Mouse (Mus musculus): ENCODE measurements around the gene Nelfe. TPM values are rescaled to one million over a fixed set of nuclear protein-coding genes. Genes with fewer than 3 reads are reported as not detected.
"Not testable (repeated sequence)": the region's sequence is repeated elsewhere in the genome, so short reads cannot be mapped to it uniquely, and the experiment has no call there.

Gene Nelfe
- 87.8 and 103 TPM in 2 replicates for polyA plus RNA-seq (2015; fragmentation: Nextera tagmentation; extraction: Ambion mirVana)

DNA sequence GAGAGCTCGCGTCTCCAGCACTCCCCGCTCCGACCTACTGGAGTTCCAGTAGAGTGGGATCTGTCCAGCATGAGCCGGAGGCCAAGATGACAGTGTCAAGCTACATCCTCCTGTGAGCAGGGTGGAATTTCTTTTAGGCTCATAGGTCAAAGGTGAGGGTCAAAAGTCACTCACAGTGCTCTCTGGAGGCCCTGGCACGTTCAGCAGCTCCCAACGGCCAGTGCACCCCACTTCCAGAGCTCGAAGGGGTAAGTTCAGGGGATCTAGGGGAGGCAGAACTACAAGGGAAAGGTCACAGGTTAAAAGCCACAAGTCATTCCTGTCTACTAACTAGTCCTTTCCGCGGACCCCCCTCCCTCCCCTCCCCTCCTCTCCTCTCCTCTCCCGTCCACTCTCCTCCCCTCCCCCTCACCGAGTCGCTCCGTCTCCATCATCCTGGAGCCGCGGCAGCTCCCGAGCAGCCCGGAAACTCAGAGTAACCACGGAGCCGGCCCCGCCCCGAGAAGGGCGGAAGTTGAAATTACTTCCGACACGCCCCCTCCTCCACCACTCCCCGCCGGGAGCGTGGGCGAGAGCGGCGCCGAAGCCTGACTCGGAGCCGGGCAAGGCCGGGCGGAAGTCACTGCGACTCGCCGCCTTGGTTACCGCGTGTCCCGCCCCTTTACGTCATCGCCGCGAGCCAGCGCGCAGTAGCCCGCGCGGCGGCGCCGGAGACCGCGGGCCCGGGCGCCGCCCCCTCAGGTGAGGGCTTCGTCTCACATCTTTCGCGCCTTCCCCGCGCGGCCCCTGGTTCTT lies at the start of gene Nelfe, which contains the start of gene Skiv2l:
Gene Nelfe, plus strand, starts transcription at position 670 of the 795 bp plus-strand sequence.
Gene Skiv2l, minus strand, starts transcription at position 489 of the 795 bp plus-strand sequence.
- H3K36me3 ChIP-seq, result peaks cover 41% of the 10 kb centered on the region

DNA sequence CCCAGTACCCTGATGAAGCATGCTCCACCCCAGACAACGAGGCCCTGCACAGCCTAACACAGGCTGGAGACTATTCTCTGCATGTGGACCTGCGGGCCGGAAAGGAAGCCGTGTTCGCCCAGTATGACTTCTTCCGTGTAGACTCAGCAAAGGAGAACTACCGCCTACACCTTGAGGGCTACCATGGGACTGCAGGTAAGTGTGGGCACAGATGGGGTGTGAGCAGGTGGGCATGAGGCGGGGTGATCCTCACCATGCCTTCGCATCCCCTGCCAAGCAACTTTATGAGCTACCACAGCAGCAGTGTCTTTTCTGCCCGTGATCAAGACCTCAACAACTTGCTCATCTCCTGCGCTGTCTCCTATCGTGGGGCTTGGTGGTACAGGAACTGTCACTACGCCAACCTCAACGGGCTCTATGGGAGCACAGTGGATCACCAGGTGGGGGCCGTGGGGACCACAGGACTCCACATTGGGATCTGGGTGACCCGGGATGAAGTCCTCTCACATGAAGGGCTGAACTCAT lies 49.3 kb upstream of the Nelfe start:
- 92% methylated on average over 16 of the region's 16 CpGs for WGBS
- ATAC-seq (ENCODE audit: insufficient read depth, low FRiP score, low read depth); H3K36me3 ChIP-seq; H3K4me2 ChIP-seq; H3K9me3 ChIP-seq; H3K9ac ChIP-seq; H3K4me3 ChIP-seq (replicated peaks); H3K27ac ChIP-seq; H3K4me1 ChIP-seq; H3K27me3 ChIP-seq (replicated peaks): not testable (repeated sequence)

More for the DNA sequence above, at the start of gene Nelfe, which contains the start of gene Skiv2l:
- Histone ChIP-seq H3K4me1 (peaks cover 25% of the 10 kb centered on the region), H3K4me3 (replicated peaks) (peak within 1 kb of the TSS; percentile 69), H3K9ac (peak within 1 kb of the TSS; percentile 93), H3K4me2 (peak within 1 kb of the TSS; percentile 95), H3K9me3 (no peaks in the 10 kb centered on the region), H3K27ac (peak within 1 kb of the TSS; percentile 55), H3K27me3 (replicated peaks) (no peaks in the 10 kb centered on the region)
- WGBS, result 1% methylated on average over 63 of the region's 65 CpGs
- peak; percentile 97 for ATAC-seq (ENCODE audit: insufficient read depth, low FRiP score, low read depth)

DNA sequence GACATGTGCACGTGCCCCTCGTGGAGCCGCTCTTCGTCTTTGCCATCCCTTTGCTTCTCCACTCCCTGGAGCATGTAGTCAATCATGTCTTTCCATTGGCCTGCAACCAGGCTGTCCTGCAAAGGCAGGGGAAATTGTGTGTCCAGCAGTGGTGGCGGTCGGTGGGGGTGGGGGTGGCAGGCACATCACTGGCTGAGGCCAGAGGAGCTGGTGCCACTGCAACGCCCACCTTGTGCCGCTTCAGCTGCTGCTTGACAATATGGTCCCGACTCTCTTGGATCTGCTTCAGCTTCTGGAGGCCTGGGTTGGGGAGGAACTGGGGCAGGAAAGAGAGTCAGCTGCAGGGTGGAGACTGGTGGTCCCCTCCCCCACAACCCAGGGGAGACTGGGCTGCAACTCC lies 47.4 kb upstream of the Nelfe start:
- not testable (repeated sequence) for ATAC-seq (ENCODE audit: insufficient read depth, low FRiP score, low read depth); H3K27me3 ChIP-seq (replicated peaks); H3K36me3 ChIP-seq; H3K9me3 ChIP-seq; H3K4me3 ChIP-seq (replicated peaks); H3K4me2 ChIP-seq; H3K9ac ChIP-seq; H3K4me1 ChIP-seq; H3K27ac ChIP-seq
- WGBS, result 91% methylated on average over 9 of the region's 9 CpGs

DNA sequence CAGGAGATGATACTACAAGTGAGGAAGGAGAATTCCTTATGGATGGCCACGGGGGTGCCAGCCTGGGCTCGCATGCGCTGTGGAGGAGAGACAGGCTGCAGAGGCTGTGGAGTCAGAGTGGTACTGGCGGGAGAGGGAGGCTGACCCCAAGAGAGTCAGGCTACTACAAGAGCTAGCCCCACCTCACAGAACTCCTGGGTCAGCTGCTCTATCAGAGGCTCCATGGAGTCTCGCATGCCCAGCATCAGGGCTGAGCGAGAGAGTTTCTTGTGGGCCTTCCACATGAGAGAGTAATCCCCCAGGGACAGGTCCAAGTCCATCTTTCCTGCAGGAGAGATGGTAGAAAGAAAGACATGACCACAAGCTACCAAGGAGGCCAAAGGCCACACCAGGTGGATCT lies 46.8 kb upstream of the Nelfe start:
- H3K27ac ChIP-seq; H3K9ac ChIP-seq; H3K4me2 ChIP-seq; H3K4me3 ChIP-seq (replicated peaks); H3K27me3 ChIP-seq (replicated peaks); H3K36me3 ChIP-seq; ATAC-seq (ENCODE audit: insufficient read depth, low FRiP score, low read depth); H3K4me1 ChIP-seq; H3K9me3 ChIP-seq: not testable (repeated sequence)
- 92% methylated on average over 6 of the region's 6 CpGs for WGBS

DNA sequence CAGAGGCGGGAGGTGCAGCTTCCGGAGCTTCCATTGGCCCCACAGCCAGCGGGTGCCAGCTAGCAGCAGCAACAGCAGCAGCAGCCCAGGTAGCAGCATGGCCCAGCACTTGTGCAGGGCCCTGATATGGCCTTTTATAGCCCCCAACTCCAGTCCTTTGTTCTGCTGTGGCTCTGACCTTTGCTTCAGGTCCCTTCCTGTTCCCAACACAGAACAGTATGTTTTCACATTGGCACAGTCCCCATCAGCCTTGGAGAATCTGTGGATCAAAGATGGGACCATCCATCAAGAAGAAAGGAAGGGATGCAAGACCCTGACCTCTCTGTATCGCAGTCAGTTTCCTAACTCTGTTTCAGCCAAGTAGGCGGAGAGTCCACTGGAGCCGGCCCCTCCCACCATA lies 45.9 kb upstream of the Nelfe start, which contains the start of gene Cyp21a1:
Gene Cyp21a1, minus strand, starts transcription at position 261 of the 400 bp plus-strand sequence.
- H3K36me3 ChIP-seq; H3K4me3 ChIP-seq (replicated peaks); H3K9me3 ChIP-seq; H3K27ac ChIP-seq; H3K4me1 ChIP-seq; H3K9ac ChIP-seq; H3K27me3 ChIP-seq (replicated peaks); ATAC-seq (ENCODE audit: insufficient read depth, low FRiP score, low read depth); H3K4me2 ChIP-seq: not testable (repeated sequence)
- 79% methylated on average over 6 of the region's 6 CpGs for WGBS

DNA sequence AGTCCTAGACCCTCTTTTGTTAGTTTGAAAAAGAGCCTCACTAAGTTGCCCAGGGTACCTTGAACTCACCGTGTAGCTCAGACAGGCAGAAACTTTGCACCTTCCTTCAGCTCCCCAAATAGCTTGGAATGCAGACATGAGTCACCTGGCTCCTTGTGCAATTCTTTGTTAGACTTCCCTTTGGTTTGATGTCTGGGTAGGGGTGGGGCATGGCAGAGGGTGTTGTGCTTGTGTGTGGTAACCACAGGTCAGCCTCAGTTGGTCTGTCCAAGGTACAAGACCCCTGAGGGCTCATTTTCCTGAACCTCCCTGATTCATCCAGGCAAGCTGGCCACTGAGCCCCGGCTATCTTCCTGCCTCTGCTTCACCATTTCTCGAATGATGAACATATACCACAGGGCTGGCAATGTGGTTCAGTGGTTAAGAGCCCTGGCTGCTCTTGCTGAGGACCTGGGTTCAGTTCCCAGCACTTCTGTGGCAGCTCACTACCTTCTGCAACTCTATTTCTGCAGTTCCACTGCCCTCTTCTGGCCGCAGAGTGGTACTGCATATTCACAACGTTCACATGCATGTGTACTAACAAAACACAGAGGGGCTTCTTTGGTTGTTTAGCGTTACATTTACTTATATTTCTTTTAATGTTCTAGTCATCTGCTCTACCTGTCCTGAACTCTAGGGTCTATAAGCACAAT lies 45.2 kb upstream of the Nelfe start:
- WGBS, result 68% methylated on average over 6 of the region's 6 CpGs
- Histone ChIP-seq H3K9me3 (no peaks in the 10 kb centered on the region), H3K4me2 (no peak overlapping the region), H3K27me3 (replicated peaks) (no peaks in the 10 kb centered on the region), H3K9ac (no peak overlapping the region), H3K36me3 (no peaks in the 10 kb centered on the region), H3K27ac (no peak overlapping the region), H3K4me3 (replicated peaks) (no peak overlapping the region), H3K4me1 (no peaks in the 10 kb centered on the region)
- ATAC-seq (ENCODE audit: insufficient read depth, low FRiP score, low read depth), result no peak

DNA sequence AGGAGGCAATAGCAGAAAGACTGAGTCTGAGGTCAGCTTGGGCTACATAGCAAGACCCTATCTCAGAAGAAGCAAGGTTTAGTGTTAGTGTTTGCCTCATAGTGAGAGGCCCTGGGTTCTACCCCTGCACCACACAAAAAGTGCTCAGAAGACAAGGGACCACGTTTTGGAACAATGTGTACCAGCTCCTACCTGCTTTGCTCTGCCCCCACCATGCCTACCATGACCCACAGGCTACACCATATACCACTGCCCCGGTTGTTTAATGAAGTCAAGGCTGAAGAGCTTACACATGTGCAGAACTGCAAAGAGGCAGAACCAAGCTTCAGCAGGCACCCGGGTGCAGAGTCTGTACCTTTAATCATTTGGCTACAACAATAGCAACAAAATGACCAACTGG lies 43.0 kb upstream of the Nelfe start:
- H3K4me1 ChIP-seq, result no peaks in the 10 kb centered on the region
- H3K27ac ChIP-seq, result no peak overlapping the region
- ATAC-seq (ENCODE audit: insufficient read depth, low FRiP score, low read depth), result no peak
- WGBS, result 68% methylated on average over 3 of the region's 3 CpGs
- no peaks in the 10 kb centered on the region for H3K27me3 ChIP-seq (replicated peaks)
- H3K9me3 ChIP-seq, result no peaks in the 10 kb centered on the region
- no peak overlapping the region for H3K4me3 ChIP-seq (replicated peaks)
- no peaks in the 10 kb centered on the region for H3K36me3 ChIP-seq
- H3K4me2 ChIP-seq, result no peak overlapping the region
- H3K9ac ChIP-seq, result no peak overlapping the region

DNA sequence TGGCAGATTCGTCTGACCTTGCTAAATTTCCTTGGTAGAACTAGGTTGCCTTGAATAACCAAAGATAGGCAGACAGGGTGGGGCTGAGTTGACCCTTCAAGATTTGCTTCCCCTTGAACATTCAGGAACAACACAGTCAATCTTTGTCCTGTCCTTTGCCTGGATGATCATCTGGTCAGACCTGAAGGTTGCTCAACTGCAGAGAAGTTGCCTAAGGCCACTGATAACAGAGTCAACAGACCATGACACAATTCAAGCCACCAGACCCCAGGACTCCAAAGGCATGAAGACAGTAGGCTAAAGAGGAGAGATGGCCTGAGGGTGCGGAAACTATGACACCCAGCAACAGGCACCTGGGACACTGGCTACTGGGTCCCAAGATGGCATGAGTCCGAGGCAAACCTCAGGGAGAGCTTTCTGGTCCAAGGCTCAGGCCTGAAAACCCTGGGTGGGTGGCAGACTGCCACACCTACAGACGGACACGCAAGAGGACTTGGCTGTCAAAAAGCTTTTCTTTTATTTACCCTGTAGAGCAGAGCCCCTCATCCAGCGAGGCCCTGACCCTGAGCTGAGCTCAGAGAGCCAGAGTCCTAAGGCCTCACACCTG lies 41.5 kb upstream of the Nelfe start:
- Histone ChIP-seq H3K27me3 (replicated peaks) (no peaks in the 10 kb centered on the region), H3K36me3 (no peaks in the 10 kb centered on the region), H3K9ac (no peak overlapping the region), H3K27ac (no peak overlapping the region), H3K9me3 (no peaks in the 10 kb centered on the region), H3K4me1 (no peaks in the 10 kb centered on the region), H3K4me3 (replicated peaks) (no peak overlapping the region), H3K4me2 (no peak overlapping the region)
- WGBS, result 79% methylated on average over 6 of the region's 6 CpGs
- ATAC-seq (ENCODE audit: insufficient read depth, low FRiP score, low read depth), result 0 out of 2 replicates have a peak, but pooled peaks have one; percentile 29

DNA sequence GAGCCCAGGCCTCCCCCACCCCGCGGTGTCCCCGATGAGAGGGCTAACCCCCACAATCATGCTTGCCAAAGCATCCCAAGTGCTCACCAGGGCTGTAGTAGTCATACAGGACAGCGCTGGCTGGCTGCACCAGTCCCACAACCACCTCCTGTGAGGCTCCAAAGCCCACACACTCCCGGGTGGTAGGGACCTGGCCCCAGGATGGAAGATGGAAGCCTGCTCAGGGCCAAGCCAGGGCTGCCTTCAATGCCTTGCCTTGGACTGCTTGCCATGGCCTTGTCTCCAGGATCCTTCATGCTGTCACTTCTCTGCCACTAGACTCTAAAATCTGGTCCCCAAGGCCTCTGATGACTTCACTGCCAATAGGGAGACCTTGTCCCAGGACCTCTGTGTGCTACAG lies 39.8 kb upstream of the Nelfe start:
- H3K4me2 ChIP-seq; H3K27me3 ChIP-seq (replicated peaks); H3K9ac ChIP-seq; H3K4me1 ChIP-seq; H3K9me3 ChIP-seq; H3K36me3 ChIP-seq; H3K27ac ChIP-seq; H3K4me3 ChIP-seq (replicated peaks); ATAC-seq (ENCODE audit: insufficient read depth, low FRiP score, low read depth): not testable (repeated sequence)
- 83% methylated on average over 5 of the region's 5 CpGs for WGBS

DNA sequence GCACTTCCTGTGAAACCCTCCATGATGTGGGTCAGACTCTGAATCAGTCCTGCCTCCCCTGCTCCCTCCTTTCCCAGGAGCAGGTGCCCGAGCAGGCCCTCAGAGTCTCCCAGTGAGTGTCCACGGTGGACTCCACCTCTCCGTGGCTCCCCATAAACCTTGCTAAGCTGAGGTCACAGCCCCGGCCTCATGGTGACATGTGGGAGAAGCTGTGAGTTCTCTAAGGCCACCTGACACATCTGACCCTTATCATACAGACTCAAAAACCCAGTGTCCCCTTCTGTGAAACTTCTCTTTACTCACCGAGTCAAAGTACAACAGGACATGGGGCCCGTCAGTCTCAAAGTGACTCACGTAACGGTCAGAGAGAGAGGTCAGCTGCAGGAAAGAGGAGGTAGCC lies 39.4 kb upstream of the Nelfe start:
- H3K4me3 ChIP-seq (replicated peaks); H3K4me2 ChIP-seq; H3K27me3 ChIP-seq (replicated peaks); H3K9me3 ChIP-seq; H3K9ac ChIP-seq; ATAC-seq (ENCODE audit: insufficient read depth, low FRiP score, low read depth); H3K4me1 ChIP-seq; H3K36me3 ChIP-seq; H3K27ac ChIP-seq: not testable (repeated sequence)
- 81% methylated on average over 8 of the region's 8 CpGs for WGBS

DNA sequence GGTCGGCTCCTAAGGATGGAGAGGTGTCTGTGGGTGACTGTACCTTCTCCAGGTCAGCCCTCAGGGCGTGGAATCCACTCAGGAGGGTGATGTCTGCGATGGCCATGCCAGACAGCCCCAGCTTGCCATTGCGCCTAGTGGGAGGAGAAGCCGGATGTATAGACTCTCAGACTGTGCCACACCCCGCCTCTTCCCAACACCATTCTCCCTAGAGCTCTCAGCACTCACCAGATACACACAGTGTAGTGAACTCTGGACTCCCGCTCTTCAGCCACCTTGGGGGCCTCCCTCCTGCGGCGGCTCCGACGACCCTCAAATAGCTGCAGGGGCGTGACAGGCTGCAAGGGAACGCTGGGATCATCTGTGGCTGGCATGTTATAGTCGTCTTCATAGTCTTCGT lies 38.9 kb upstream of the Nelfe start:
- Histone ChIP-seq H3K4me2 (no peak overlapping the region), H3K4me1 (no peaks in the 10 kb centered on the region), H3K27me3 (replicated peaks) (no peaks in the 10 kb centered on the region), H3K27ac (no peak overlapping the region), H3K9me3 (no peaks in the 10 kb centered on the region), H3K4me3 (replicated peaks) (no peak overlapping the region), H3K36me3 (no peaks in the 10 kb centered on the region), H3K9ac (no peak overlapping the region)
- WGBS, result 68% methylated on average over 15 of the region's 15 CpGs
- ATAC-seq (ENCODE audit: insufficient read depth, low FRiP score, low read depth), result no peak

DNA sequence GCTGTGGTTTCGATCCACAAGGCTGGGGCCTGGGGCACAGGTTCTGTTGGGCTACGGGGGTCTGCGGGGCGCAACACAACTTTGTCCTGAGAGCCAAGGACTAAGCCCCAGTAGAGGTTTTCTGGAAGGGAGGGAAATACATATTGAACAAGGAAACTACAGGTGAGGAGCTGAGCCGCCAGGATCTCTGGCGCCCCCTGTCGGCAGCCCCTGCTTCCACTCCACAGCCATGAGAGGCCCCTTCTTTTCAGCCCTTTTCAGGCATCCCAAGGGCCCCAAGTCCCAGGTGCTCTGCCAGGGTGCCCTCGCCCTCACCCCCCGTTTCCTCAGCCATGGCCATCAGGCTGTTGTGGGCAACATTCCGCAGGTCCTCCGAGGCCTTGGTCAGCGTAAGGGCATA lies 36.4 kb upstream of the Nelfe start:
- H3K27ac ChIP-seq; H3K4me3 ChIP-seq (replicated peaks); H3K4me1 ChIP-seq; H3K27me3 ChIP-seq (replicated peaks); ATAC-seq (ENCODE audit: insufficient read depth, low FRiP score, low read depth); H3K36me3 ChIP-seq; H3K9me3 ChIP-seq; H3K4me2 ChIP-seq; H3K9ac ChIP-seq: not testable (repeated sequence)
- WGBS, result 62% methylated on average over 12 of the region's 12 CpGs

All from stomach, embryonic 15.5 days (tissue).